Mouse (Mus musculus) heart, postnatal 0 days (tissue): ENCODE results near the gene 1700034J05Rik. TPM values are rescaled to one million over a fixed set of nuclear protein-coding genes. Genes with fewer than 3 reads are reported as not detected.

ENCODE experiments used
- ATAC-seq: fragments of 200-750 bp; cut with Nextera tagmentation; 2 replicates; pipeline ENCODE4 v1.8.0; 2017; ENCODE audit warnings: low read depth, moderate number of reproducible peaks, moderate library complexity; ENCODE audit not compliant: insufficient read depth
- DNase-seq: peaks from one replicate; pipeline ENCODE4 v3.0.0-alpha.2; 2016; ENCODE audit warnings: low spot score
- H3K27ac ChIP-seq: fragments of 300-500 bp; sonication (generic); 2 replicates; pipeline ENCODE4 v1.5.1; 2014; ENCODE audit warnings: low read depth, mild to moderate bottlenecking
- H3K27me3 ChIP-seq: fragments of 300-500 bp; sonication (generic); 2 replicates; pipeline ENCODE4 v1.6.1; 2014; ENCODE audit warnings: low read length, mixed read lengths; ENCODE audit not compliant: control insufficient read depth, insufficient read depth
- H3K36me3 ChIP-seq: fragments of 300-500 bp; sonication (generic); replicated peaks from 2 replicates; pipeline ENCODE4 v1.6.1; 2014; ENCODE audit warnings: low read length, mixed read lengths; ENCODE audit not compliant: control insufficient read depth, insufficient read depth
- H3K4me1 ChIP-seq: fragments of 300-500 bp; sonication (generic); 2 replicates; pipeline ENCODE4 v1.6.1; 2014; ENCODE audit warnings: antibody characterized with exemption; ENCODE audit not compliant: control insufficient read depth, insufficient read depth
- H3K4me2 ChIP-seq: fragments of 300-500 bp; sonication (generic); 2 replicates; pipeline ENCODE4 v1.6.1; 2014; ENCODE audit warnings: low read depth, mild to moderate bottlenecking, low read length, moderate library complexity
- H3K4me3 ChIP-seq: fragments of 300-500 bp; sonication (generic); 2 replicates; pipeline ENCODE4 v1.5.1; 2014; ENCODE audit warnings: low read depth, low read length
- H3K9ac ChIP-seq: fragments of 300-500 bp; sonication (generic); replicated peaks from 2 replicates; pipeline ENCODE4 v1.6.1; 2014; ENCODE audit warnings: low read depth, low read length, mixed read lengths
- H3K9me3 ChIP-seq: fragments of 300-500 bp; sonication (generic); replicated peaks from 2 replicates; pipeline ENCODE4 v1.6.1; 2016; ENCODE audit warnings: low read length; ENCODE audit not compliant: control insufficient read depth
- CTCF ChIP-seq: IDR thresholded peaks from 2 replicates; pipeline ENCODE4 v1.5.1; 2016; ENCODE audit warnings: antibody characterized with exemption, control low read depth, low read depth
- EP300 ChIP-seq: IDR thresholded peaks from 2 replicates; pipeline ENCODE4 v1.6.1; 2016; ENCODE audit warnings: antibody characterized with exemption, low read depth
- WGBS: fragments of 180-500 bp; shearing (Covaris S2); extraction: QIAGEN DNeasy Blood & Tissue Kit; methylation state at CpG from one replicate; pipeline ENCODE4 v1.1.7; 2014; 5-methylcytosine and 5-hydroxymethylcytosine counted together
- polyA plus RNA-seq: library from polyadenylated mRNA; unstranded; fragments of >200 nt; fragmentation: Nextera tagmentation; extraction: Ambion mirVana; gene quantifications from 2 replicates; pipeline ENCODE4 v1.2.1, GENCODE M21; 2015
- total RNA-seq: library from RNA; depleted of rRNA; stranded (reverse); fragments of >200 nt; gene quantifications from 2 replicates; pipeline ENCODE4 v1.2.3, GENCODE M21; 2014; ENCODE audit warnings: low replicate concordance

1700034J05Rik gene
- total and polyA plus RNA-seq, 2 experiments from 2014 or later: 0.07 TPM; not detected in 1

GRCm38 (mm10) chr6:146978691-146979114 lies 24.5 kb upstream of the 1700034J05Rik start:
- Histone ChIP-seq H3K9ac (no peak overlapping the region), H3K4me2 (no peak overlapping the region), H3K9me3 (no peaks in the 10 kb centered on the region), H3K4me3 (no peak overlapping the region), H3K4me1 (peaks cover 25% of the 10 kb centered on the region), H3K27me3 (no peaks in the 10 kb centered on the region), H3K27ac (peak overlapping the region; percentile 88), H3K36me3 (peaks cover 28% of the 10 kb centered on the region)
- 44% methylated on average over 5 of the region's 5 CpGs for WGBS
- ATAC-seq: no peak
- DNase-seq: no peak
- TF ChIP-seq CTCF (peak; percentile 27; the same call in 1 of the 2 replicates), EP300 (no peak)

- Histone ChIP-seq H3K9ac (no peak overlapping the region), H3K36me3 (peaks cover 14% of the 10 kb centered on the region; the same call in 1 of the 2 replicates), H3K4me1 (peaks cover 25% of the 10 kb centered on the region), H3K27ac (peak overlapping the region; percentile 5; the same call in 1 of the 2 replicates), H3K4me2 (no peak overlapping the region), H3K4me3 (no peak overlapping the region), H3K27me3 (no peaks in the 10 kb centered on the region), H3K9me3 (no peaks in the 10 kb centered on the region)
- 39% methylated on average over 8 of the region's 8 CpGs for whole genome bisulfite sequencing
- no peak for ATAC-seq
- no peak for DNase-seq
- TF ChIP-seq EP300: no peak
These were observed 22.2 kb upstream of the 1700034J05Rik start for GRCm38 (mm10) chr6:146976446-146976845.

GRCm38 (mm10) chr6:146973830-146974229 lies 19.6 kb upstream of the 1700034J05Rik start:
- TF ChIP-seq CTCF (no peak), EP300 (no peak)
- ATAC-seq (no peak), DNase-seq (no peak)
- Histone ChIP-seq H3K4me1 (peaks cover 8% of the 10 kb centered on the region; the same call in 1 of the 2 replicates), H3K27ac (no peak overlapping the region), H3K4me3 (no peak overlapping the region), H3K9ac (no peak overlapping the region), H3K36me3 (peaks cover 14% of the 10 kb centered on the region; the same call in 1 of the 2 replicates), H3K9me3 (no peaks in the 10 kb centered on the region), H3K4me2 (no peak overlapping the region), H3K27me3 (no peaks in the 10 kb centered on the region)

DNA sequence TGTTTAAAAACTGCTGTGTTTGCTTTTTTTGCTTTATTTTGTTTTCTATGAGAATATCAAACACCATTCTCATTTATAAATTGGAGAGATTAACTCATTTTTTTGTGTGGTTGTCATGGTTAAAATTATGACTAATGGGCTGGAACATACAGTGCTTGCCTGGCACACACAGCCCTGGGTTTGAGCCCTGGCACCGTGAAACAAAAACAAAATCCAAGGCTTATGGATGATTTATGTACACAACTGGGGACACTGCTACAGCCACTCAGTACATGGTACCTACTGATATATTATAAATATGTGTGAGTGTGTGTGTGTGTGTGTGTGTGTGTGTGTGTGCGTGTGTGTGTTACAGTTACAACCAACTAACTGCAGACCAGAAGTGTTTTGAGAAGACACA lies 19.2 kb upstream of the 1700034J05Rik start:
- Histone ChIP-seq H3K27me3 (no peaks in the 10 kb centered on the region), H3K4me1 (peaks cover 3% of the 10 kb centered on the region; the same call in 1 of the 2 replicates), H3K9ac (no peak overlapping the region), H3K4me2 (no peak overlapping the region), H3K4me3 (no peak overlapping the region), H3K36me3 (peaks cover 14% of the 10 kb centered on the region; the same call in 1 of the 2 replicates), H3K27ac (no peak overlapping the region), H3K9me3 (no peaks in the 10 kb centered on the region)
- TF ChIP-seq EP300 (no peak), CTCF (no peak)
- ATAC-seq: no peak
- WGBS: 76% methylated on average over 2 of the region's 2 CpGs
- DNase-seq: no peak

DNA sequence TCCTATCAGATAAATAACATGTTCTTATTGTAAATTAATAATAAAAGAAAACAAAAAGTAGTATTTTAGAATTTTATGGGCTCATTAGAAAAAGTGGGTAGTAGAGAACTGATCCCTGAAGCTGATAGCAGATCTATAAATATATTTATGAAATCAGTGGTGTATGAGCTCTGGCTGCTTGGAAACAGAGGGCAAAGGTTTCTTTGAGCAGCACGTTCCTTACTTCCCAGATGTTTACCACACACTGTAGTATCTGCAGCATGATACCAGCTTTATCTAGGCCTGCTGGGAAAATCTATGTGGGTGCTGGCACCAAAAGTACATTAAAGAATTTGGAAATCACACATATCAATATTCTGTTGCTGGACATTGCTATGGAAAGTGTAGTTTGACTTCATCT lies 18.5 kb upstream of the 1700034J05Rik start:
- H3K27me3 ChIP-seq: no peaks in the 10 kb centered on the region
- H3K27ac ChIP-seq: no peak overlapping the region
- H3K4me2 ChIP-seq: no peak overlapping the region
- H3K36me3 ChIP-seq: 0 out of 2 replicates have a peak, but pooled peaks cover 9% of the 10 kb centered on the region
- no peak overlapping the region for H3K4me3 ChIP-seq
- no peak for ATAC-seq
- H3K9ac ChIP-seq: no peak overlapping the region
- H3K4me1 ChIP-seq: peaks cover 3% of the 10 kb centered on the region; the same call in 1 of the 2 replicates
- 40% methylated on average over 1 of the region's 1 CpGs for WGBS
- no peak for TF ChIP-seq EP300
- no peaks in the 10 kb centered on the region for H3K9me3 ChIP-seq
- no peak for DNase-seq

DNA sequence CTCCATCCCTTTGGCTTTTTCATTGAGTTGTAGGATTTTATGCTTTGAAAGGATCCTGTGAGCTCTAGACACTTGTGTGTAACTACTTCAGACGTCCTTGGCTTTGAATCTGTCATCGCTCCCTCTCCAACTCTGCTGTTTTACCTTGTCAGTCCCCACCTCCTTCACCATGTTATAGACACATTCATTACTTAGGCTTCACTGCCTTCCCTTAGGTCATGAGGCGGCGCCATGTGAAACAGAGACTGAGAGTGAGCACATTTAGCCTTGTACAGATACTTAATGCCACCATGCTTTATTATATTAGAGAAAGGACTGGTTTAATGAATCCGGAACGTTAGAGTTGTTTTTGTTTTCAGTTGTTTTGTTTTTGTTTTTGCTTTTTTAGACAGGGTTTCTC lies 17.8 kb upstream of the 1700034J05Rik start:
- Histone ChIP-seq H3K36me3 (0 out of 2 replicates have a peak, but pooled peaks cover 3% of the 10 kb centered on the region), H3K4me2 (no peak overlapping the region), H3K27ac (no peak overlapping the region), H3K9me3 (no peaks in the 10 kb centered on the region), H3K27me3 (no peaks in the 10 kb centered on the region), H3K9ac (no peak overlapping the region), H3K4me3 (no peak overlapping the region), H3K4me1 (peaks cover 3% of the 10 kb centered on the region; the same call in 1 of the 2 replicates)
- TF ChIP-seq CTCF (no peak), EP300 (no peak)
- no peak for ATAC-seq
- 71% methylated on average over 6 of the region's 6 CpGs for WGBS
- DNase-seq: no peak
